Mouse (Mus musculus) neutrophil, adult 5-6 weeks (primary cell): ENCODE results near the gene Cuta. TPM values are rescaled to one million over a fixed set of nuclear protein-coding genes. Genes with fewer than 3 reads are reported as not detected.
A peak's percentile ranks its signal among the peaks of the same experiment; 100 is the strongest.
"Not testable (repeated sequence)": the region's sequence is repeated elsewhere in the genome, so short reads cannot be mapped to it uniquely, and the experiment has no call there.

Experiments
- ATAC-seq: fragments of 151-379, 151-347 bp; 2 replicates; pipeline ENCODE4 v1.8.0; 2017; ENCODE audit warnings: mild to moderate bottlenecking, moderate TSS enrichment; ENCODE audit not compliant: insufficient number of reproducible peaks, poor library complexity, low FRiP score, severe bottlenecking; ENCODE audit errors: extremely low read depth
- total RNA-seq: library from RNA; stranded (forward); fragments of 200-1000 nt; gene quantifications from 2 replicates; pipeline ENCODE4 v1.2.3, GENCODE M21; 2017

Cuta gene
- total RNA-seq, 1 experiment from 2014 or later = 19.9 TPM

- ATAC-seq = no peak
Observed at GRCm38 (mm10) chr17:26939973-26940300, 568 bp upstream of the Cuta start.

DNA sequence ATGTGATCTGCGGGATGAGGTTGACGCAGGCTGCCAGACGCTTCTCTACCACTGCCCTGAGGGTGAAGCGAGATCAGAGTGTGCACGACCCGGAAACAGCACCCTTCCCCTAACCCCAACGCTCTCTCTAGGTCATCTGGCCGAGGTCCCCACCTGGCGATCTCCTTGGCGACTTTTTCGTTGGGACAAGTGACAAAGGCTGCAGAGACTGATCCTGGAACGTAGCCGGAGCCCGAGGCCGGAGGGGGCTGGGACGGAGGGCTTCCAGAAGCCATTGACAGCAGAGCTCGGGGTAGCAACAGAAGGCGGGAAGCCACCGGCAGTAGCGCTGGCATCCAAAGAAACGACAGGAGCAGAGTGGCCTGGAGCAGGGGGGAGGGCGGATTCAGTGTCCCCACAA, 638 bp downstream of the Cuta start:
- ATAC-seq = no peak

- no peak for ATAC-seq
Observed at GRCm38 (mm10) chr17:26937883-26938695, 1.3 kb downstream of the Cuta start.

DNA sequence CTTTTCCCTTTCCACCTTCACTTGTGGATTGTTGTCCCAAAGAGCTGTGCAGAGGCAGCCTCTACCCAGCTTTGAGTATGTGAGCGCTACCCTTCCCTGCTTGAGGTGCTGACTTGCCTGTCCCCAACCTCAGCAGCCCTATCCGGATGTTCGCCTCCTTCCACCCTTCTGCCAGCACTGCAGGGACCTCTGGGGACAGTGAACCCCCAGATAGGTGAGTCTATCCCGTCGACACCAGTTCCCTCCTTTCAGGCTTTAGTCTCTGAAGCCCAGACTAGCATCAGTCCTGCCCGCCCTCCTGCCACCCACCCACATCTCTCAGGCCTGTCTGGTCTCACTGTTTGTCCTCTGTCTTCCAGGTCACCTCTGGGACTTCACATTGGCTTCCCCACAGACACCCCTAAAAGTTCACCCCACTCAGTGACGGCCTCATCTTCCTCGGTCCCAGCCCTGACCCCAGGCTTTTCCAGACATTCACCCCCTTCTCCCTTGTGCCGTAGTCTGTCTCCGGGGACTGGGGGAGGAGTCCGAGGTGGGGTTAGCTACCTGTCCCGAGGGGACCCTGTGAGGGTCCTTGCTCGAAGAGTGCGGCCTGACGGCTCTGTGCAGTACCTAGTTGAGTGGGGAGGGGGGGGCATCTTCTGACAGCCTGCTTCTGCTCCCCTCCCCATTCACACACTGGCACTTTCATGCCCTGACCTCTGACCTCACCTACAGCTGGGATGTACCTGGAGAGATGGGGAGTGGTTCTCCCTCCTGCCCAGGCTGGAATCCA, 2.3 kb downstream of the Cuta start:
- ATAC-seq = no peak

GRCm38 (mm10) chr17:26936453-26936852, 2.9 kb downstream of the Cuta start:
- no peak for ATAC-seq

- no peak for ATAC-seq
Observed at GRCm38 (mm10) chr17:26935027-26935426, 4.3 kb downstream of the Cuta start.

DNA sequence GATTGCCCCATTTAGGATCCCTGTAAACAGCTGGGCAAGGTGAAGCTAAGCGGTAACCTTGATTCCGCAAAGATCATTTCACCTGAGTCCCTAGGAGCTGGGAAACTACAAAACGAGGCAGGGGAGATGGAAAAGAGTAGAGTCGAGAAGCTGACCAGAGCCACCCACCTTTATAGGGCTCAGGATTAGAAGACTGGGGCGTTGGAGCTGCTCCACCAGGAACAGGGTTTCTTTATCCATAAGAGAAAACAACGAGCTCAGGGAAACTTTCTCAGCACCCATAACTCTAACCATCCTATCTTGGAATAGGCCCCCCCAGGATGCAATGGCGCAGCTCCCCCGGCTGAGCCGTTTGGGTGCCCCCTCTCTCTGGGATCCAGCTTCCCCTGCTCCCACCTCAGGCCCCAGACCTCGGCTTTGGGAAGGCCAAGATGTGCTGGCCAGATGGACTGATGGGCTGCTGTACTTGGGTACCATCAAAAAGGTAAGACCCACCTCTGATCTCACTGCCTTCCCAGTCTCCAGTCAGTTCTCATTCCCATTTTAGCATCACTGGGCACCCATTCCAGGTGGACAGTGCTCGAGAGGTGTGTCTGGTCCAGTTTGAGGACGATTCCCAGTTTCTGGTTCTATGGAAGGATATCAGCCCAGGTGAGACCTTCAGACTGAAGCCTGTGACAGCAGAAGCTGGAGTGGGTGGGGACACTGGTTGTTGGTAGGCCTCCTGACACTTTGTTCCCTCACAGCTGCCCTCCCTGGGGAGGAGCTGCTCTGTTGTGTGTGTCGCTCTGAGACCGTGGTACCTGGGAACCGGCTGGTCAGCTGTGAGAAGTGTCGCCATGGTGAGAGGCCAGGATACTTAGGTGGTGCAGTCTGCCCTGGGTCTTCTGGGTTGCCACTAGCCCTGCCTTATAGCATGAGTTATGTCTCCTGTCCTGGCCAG, 5.2 kb downstream of the Cuta start:
- no peak for ATAC-seq

DNA sequence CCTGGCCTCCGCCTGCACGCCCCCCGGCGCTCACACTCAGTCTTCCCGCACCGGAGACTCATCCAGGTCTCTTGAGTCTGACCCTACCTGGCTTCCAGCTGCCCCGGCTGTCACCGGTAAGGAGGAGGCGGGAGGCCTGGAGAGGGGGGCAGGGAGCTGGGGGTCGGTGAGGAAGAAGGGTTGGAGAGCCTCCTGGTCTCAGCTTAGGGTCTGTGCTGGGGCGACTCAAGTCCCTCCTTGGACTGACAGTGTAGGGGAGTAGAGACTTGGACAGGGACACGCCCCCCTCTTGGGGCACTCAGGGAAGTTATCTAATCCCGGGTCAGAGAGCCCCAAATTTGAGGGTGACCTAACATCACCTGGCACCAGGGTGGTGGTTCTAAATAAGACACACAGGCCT, 6.0 kb downstream of the Cuta start:
- ATAC-seq = no peak

- ATAC-seq = peak; percentile 86
Observed at GRCm38 (mm10) chr17:26932839-26933398, 6.5 kb downstream of the Cuta start, which contains the start of gene Phf1. Phf1 (plus strand) TSS chr17:26933052.

DNA sequence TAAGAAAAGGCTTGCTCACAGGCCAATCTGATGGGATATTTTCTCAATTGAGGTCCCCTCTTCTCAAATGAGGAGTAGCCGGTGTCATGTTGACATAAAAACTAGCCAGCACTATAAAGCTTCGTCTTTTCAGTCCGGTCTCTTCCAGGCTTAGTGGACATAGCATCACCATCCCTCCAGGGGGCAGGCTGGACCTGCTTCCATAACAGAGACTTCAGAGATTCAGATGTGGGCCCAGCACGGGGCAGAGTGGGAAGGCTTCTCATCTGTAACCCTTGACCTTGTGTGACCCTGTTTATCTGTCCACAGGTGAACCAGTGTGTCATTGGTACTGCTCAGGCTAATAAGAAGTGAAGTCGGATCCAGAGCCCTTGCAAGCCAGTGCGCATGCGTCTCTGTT, 7.6 kb downstream of the Cuta start:
- not testable (repeated sequence) for ATAC-seq

- ATAC-seq = not testable (repeated sequence)
Observed at GRCm38 (mm10) chr17:26925414-26925813, 14.0 kb downstream of the Cuta start.

DNA sequence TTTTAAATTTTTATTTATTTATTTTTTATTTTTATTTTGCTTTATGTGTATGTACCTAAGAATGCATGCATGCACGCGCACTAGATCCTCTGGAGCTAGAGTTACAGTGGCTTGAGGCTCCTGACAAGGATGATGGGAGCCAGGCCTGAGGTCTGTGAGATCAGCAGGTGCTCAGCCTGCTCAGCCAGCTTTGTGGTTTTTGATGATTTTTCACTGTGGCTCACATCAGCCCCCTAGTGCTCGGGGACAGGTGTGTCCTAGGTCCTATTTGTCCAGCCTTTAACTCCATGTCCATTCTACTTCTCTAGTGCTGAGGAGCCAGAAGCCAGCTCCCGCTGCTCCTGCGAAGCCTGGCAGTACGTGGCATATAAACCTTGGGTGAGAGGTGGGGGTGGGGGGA, 17.0 kb downstream of the Cuta start:
- ATAC-seq = not testable (repeated sequence)

- ATAC-seq = not testable (repeated sequence)
Observed at GRCm38 (mm10) chr17:26919516-26919915, 19.9 kb downstream of the Cuta start.

DNA sequence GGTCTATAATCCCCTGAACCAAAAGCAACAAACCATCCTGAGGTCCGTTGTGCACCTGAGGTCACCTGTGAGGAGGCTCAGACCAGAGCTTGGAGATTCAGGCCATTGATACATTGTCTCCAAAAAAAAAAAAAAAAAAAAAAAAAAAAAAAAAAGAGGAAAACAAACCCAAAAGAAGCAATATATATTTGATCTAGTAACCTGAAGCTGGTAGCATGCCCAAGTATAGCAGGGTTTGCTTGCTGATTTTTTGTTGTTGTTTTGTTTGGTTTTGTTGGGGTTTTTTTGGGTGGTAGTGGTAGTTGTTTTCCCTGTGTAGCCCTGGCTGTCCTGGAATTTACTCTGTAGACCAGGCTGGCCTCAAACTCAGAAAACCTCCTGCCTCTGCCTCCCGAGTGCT, 21.0 kb downstream of the Cuta start:
- ATAC-seq = no peak

- ATAC-seq = not testable (repeated sequence)
Observed at GRCm38 (mm10) chr17:26917560-26917959, 21.8 kb downstream of the Cuta start.

DNA sequence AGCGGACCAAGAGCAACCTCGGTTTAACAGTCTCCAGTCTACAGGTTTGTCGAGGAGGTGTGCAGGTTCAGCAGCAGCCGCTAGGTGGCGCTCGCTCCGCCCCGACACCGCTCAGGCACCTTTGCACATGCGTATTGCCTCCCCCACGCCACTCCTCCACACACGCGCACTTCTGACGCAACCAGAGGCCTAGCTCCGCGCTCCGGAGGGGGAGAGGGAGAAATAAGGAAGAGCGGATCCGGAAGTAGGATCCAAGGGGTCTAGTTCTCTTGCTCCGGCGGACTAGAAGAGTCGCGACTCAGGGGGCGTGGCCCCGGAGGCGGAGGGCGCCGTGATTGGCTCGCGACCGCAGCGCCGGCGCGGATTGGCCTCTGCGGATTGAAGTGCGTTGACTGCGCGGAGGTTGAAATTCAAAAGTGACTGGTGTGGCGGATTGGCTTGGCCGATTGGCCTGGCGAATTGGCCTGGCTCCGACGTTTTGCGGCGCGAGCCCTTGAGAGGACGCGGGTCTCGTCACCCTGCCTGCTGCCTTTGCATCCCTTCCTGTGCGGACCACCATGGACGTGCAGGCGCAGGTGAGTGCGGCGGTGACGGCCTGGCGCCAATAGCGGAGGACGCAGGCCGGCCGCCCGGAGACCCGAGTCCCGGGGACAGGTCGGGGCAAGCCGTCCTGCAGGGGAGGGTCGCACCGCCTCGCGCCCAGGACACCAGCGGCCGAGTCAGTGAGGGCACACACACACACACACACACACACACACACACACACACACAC, 22.5 kb downstream of the Cuta start, which contains the start of gene Kifc5b:
TSS of gene Kifc5b (plus strand) at position 381 of the 772 bp plus-strand sequence.
- ATAC-seq = peak; percentile 98

DNA sequence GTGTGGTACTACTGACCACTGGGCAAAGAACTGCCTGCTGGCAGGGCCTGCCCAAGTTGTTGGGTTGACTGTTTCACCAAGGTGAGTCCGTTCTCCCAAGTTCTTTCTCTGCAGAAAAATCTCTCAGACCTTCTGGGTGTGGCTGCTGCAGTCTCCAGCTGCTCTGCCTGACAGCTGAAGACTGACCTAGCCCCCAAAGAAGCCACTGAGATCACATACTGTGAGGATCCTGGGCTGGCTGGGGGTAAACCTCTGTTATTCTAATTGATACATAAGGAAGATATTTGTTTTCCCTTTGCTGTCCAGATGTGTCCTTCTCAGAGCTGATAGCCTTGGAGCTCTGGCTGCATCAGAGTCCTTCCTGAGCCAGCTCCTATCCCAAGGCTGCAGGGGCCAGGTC, 24.1 kb downstream of the Cuta start:
- no peak for ATAC-seq

DNA sequence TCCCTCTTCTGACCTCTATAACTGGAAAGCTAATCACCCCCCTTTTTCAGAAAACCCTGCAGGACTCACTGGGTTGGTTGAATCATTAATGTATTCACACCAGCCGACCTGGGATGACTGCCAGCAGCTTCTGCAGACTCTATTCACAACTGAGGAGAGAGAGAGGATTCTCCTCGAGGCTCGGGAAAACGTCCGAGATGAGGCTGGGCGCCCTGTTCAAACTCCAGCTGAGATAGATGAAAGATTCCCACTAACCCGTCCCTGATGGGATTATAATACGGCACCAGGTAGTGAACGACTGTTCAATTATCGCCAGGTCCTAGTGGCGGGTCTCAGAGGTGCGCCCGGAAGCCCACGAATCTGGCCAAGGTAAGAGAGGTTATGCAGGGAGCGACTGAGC, 31.9 kb downstream of the Cuta start:
- ATAC-seq = not testable (repeated sequence)
